Mouse (Mus musculus) left cerebral cortex, adult 2 months (tissue): ENCODE measurements around the gene Btbd3. TPM values are rescaled to one million over a fixed set of nuclear protein-coding genes. Genes with fewer than 3 reads are reported as not detected.

Experiments
- DNase-seq, 2 experiments: peaks; one replicate each; pipeline ENCODE4 v3.0.0; 2021 to 2022; ENCODE audit warnings: low spot score in 2 of 2, mixed read lengths in 1 of 2; ENCODE audit errors: extremely low spot score in 1 of 2
- H3K27ac ChIP-seq: fragments of 200-600 bp; 2 replicates; pipeline ENCODE4 v1.8.1; 2022
- H3K4me3 ChIP-seq: fragments of 200-600 bp; 2 replicates; pipeline ENCODE4 v1.8.1; 2022
- CTCF ChIP-seq: fragments of 200-600 bp; IDR thresholded peaks from 2 replicates; pipeline ENCODE4 v1.8.1; 2022; ENCODE audit warnings: antibody characterized with exemption, mild to moderate bottlenecking, moderate library complexity
- intact Hi-C: fragments of 180-260 bp; cut with DNase I; formaldehyde crosslinking; loops from one replicate; pipeline ENCODE4 v1.15.1; 2025
- total RNA-seq, 2 experiments: library from RNA; stranded (reverse); gene quantifications; 2 replicates each; pipeline ENCODE4 v1.2.3; 2021

Btbd3 gene
- total RNA-seq, 2 experiments from 2014 or later = 153 to 161 TPM

DNA sequence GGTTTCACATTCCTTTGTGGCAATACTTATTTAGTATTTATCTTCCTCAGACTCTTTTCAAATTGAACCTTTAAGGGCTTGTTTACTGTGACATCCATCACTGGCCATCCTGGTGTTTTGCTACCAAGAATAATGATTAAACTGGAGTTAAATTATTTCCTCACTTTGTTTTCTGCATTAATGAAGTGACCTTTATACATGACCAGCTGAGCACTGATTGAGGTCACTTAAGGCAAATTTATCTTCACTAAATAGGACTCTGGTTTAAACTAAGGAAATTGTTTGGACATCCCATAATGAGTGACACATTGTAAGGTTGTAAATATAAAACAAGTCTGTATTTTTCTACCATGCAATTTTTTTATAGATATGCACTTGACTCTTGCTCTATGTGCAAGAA lies 235.8 kb downstream of the Btbd3 start:
- intact Hi-C loops = no loop called here
- no peak overlapping the region for H3K4me3 ChIP-seq
- DNase-seq = no peak
- H3K27ac ChIP-seq = no peak overlapping the region
- no peak for TF ChIP-seq CTCF

DNA sequence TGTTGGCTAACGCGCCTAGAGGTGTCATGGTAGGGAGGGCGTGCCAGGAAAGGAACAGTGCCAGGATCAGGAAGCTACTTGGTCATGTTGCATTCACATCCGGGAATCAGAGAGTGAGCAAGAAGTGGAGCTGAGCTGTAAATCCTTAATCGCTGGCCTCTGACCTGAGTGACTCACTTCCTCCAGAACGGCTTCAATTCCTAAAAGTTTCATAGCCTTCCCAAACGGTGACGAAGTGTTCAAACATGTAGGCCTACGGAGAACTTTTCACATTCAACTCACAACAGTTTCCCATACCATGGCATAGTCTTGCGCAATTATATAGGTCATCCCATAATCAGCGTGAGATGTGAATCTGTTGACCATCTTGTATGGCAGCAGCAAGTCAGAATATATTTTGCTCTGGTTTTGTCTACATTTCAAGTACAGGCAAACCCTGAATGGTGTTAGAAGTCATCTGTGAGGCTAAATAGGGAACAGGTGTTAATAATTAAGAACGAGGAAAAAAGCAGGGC lies 247.6 kb downstream of the Btbd3 start:
- Histone ChIP-seq H3K27ac (no peak overlapping the region), H3K4me3 (no peak overlapping the region)
- DNase-seq = no peak
- intact Hi-C loops = no loop called here
- TF ChIP-seq CTCF = no peak

- no peak overlapping the region for H3K27ac ChIP-seq
- intact Hi-C loops = no loop called here
- no peak for TF ChIP-seq CTCF
- no peak for DNase-seq
- no peak overlapping the region for H3K4me3 ChIP-seq
These were observed 259.2 kb downstream of the Btbd3 start for GRCm38 (mm10) chr2:138515531-138515930.

DNA sequence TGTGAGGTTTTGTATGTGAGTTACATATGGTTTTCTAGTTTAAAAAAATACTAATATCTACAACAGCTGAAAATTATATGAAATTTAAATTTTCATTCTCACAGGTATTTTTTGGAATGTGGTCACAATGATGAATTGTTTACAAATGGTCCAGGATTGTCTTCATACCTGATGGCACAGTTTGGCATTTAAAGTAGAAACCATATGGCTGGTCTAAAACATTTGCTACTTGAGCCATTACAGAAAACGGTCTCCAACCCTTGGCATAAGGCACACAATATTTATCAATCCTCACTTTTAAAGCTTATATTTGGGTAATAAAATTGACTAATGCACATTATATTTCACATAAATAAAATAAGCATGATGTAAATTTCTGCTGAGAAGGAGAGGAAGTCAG lies 272.1 kb downstream of the Btbd3 start:
- Histone ChIP-seq H3K4me3 (no peak overlapping the region), H3K27ac (no peak overlapping the region)
- DNase-seq = no peak
- TF ChIP-seq CTCF = no peak
- intact Hi-C loops = no loop called here

DNA sequence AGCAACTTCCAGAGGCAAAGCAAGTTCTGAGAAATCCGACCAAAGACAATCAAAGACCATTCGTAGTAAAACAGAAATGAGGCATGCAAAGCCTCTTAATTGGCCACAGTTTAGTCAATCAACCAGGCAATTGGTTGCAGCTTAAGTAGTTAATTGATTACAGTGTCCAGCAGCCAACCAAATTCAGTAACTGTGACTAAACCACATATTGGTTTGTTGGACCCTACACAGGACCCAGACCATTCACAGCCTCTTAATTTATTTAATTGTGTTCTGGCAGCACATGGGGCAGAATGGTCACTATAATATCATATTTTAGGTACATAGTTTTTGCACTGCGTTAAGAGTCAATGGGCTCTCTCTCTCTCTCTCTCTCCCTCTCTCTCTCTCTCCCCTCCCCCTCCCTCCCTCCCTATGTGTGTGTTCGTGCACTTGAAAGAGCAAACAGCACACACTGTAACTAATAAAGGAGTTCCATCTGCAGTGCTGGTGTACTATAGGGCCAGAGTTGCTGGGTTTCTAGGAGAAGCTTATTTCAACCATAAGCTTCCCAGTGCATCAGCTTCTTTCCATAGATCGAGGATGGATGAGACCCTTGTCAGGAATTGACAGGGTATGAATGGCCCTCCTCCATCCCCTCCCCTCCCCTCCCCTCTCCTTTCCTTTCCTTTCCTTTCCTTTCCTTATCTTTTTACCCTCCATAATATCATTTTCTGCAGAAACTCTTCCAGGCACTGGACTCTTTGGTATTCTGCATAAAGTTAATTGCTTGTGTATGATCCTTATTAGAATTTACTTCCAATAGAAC lies 275.0 kb downstream of the Btbd3 start:
- intact Hi-C loops = no loop called here
- DNase-seq = no peak
- Histone ChIP-seq H3K27ac (no peak overlapping the region), H3K4me3 (no peak overlapping the region)
- no peak for TF ChIP-seq CTCF

DNA sequence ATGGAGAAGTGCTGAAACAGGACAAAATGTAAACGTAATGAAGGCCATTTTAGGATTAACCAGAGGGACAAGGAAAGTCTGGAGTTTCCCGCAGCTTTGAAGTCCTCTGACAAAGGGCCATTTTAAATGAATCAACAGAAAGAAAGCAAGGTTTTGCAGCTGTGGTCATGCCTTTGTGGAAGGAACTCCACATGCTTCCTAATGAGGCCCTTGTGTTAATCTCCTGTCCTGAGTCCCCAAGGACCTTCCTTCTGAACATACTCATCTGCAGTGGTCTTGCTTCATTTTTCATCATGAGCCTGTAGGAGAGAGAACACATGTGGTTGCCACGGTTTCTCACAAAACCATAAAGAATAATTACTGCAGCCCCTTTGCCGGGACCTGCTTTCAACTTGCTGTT lies 275.6 kb downstream of the Btbd3 start:
- TF ChIP-seq CTCF = no peak
- Histone ChIP-seq H3K27ac (no peak overlapping the region), H3K4me3 (no peak overlapping the region)
- no peak for DNase-seq
- intact Hi-C loops = no loop called here

DNA sequence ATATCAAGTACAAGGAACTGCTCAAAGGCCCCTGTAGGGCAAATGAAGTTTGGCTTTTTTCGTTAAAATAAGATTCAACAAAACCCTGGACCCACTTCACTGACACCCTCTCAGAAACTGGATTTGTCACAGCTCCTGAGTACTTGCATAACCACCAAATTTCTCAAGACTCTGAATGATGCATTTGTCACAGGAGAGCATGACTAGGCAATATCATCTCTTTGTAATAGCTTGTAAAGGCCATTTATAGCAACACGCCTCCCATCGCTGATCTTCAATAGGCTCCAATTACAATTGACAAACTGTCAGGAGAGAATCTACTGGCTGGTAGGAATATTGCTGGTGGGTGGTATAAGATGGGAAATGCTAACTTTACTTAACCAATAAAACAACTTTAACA lies 283.3 kb downstream of the Btbd3 start:
- Histone ChIP-seq H3K4me3 (no peak overlapping the region), H3K27ac (no peak overlapping the region)
- DNase-seq = no peak
- intact Hi-C loops = no loop called here
- TF ChIP-seq CTCF = no peak

DNA sequence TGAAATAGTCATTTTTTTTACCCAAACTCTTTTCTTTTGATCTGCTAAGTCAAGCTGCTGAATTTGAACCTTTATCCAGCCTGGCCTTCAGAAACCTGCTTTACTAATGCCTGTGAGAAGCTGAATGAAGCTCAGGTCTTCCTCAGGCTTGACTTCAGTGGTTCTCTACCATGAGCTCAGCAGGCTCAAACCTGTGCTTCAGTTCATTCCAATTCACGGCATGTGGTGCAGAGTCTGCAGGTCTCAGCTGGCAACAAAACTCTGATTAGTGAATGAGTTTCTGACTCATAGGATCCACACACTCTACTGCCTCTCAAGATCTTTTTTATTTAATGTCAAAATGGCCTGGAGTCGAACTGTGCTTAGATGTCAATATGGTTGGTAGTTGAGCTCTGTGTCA lies 292.6 kb downstream of the Btbd3 start:
- intact Hi-C loops = no loop called here
- H3K4me3 ChIP-seq = no peak overlapping the region
- DNase-seq = no peak
- no peak overlapping the region for H3K27ac ChIP-seq
- no peak for TF ChIP-seq CTCF

DNA sequence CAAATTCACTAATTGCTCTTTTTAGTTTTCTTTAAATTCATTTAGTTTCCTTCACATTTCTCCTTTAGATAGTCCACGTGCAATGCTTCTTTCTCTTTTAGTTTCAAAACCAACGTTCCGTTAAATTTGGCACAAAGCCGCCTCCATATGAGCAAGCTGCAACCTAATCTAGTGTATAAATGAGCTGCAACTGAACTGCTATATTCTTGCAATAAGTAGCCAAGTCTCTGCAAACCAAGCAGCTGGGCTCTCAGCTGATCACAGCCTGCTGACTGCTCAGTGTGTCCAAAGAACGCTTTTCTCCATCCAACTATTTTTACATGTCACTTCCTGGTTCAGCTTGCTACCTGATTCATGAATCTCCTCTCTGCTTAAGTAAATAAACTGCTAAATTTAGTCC lies 295.2 kb downstream of the Btbd3 start:
- intact Hi-C loops = loop anchor here (2.0 to 10.0 kb wide), 4 partner anchors 75 to 507 kb away; no protein-coding TSS in a partner anchor

DNA sequence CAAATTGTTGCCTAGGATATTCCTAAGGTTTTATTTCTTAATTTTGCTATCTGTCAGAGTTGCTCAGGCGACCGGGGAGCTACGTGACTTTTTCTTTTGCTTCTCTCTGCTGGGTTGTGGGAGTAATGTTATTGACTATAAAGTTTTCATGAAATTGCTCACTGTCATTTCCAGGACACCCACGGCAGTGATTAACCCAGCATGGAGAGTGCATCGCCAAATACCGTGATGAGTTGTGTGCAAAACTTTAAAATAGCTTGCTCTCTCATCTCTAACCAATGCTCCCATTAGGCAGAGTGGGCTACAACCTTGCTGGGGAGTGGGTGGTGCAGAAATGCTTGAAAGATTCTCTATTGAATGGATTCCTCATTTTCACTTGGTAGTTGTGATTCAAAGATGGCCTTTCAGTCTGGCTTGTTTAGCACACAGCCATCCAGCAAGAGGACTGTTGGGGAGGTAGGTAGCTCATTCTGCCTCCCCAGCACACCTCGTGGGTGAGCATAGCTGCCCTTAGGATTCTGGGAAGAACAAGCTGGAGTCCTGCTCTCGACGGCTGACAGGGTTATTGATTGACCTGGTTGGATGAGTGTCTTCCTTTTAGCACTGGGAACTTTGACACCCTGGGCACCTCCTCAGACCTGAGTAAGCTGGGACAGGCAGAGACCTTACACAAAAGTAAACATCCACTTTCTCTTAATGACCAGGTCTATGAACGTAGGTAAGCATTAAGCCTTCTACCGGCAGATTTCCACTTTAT lies 298.9 kb downstream of the Btbd3 start:
- no peak overlapping the region for H3K4me3 ChIP-seq
- intact Hi-C loops = loop anchor here (10.0 kb wide), 2 partner anchors 270 to 510 kb away; no protein-coding TSS in a partner anchor
- no peak overlapping the region for H3K27ac ChIP-seq
- DNase-seq = peak in 1 of 2 experiments; percentile 39
- TF ChIP-seq CTCF = no peak

More for the DNA sequence above, 295.2 kb downstream of the Btbd3 start:
- peak; percentile 31 to 33 for DNase-seq
- no peak for TF ChIP-seq CTCF
- no peak overlapping the region for H3K4me3 ChIP-seq
- H3K27ac ChIP-seq = peak overlapping the region; percentile 16; the same call in 1 of the 2 replicates

DNA sequence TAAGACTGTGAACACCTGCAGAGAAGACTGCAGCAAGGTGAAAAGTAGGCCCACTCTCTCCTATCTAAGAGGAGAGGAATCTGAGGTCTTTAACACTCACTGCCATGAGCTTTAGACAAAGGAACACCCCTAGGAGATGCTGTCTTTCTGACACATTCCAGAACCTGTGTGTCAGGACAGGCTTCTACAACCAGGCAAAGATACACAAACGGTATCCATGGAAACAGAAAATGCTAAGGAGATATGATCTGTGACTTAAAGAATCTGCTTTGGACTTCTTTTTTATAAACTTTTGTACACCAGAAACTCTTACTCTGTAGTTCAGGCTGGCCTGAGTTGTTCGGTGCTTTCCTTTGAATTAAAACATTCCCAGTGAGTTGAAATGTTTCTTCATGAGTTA lies 329.6 kb downstream of the Btbd3 start:
- intact Hi-C loops = no loop called here
- no peak overlapping the region for H3K27ac ChIP-seq
- DNase-seq = no peak

DNA sequence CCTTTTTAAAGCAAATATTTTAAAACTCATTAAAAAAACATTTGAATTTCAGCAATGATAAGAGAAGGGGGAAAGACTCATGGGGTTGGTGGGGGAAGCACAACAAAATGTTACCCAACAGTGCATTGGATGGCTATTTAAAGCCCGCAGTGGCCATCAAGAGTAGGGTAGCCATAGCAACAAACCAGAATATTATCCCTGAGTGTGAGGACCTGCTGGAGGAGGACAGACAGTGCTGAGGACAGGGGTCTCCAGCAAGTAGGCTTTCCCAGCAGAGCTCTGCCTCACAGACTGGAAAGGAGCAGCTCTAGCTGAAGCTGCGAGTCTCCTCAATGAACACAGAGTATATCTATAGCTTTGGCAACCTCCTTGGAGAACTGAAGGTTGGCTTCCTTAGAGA lies 331.0 kb downstream of the Btbd3 start:
- H3K27ac ChIP-seq = peak overlapping the region; percentile 50; the same call in 1 of the 2 replicates
- DNase-seq = no peak
- H3K4me3 ChIP-seq = no peak overlapping the region
- no peak for TF ChIP-seq CTCF
- intact Hi-C loops = no loop called here

More for the DNA sequence above, 329.6 kb downstream of the Btbd3 start:
- H3K4me3 ChIP-seq = no peak overlapping the region
- TF ChIP-seq CTCF = no peak
